Mouse (Mus musculus) hindbrain, embryonic 15.5 days (tissue): ENCODE measurements at regions not wholly inside any gene's neighbourhood (a gene's known extent, or its start where the extent isn't known, plus 50 kb on each side); places are given as distances from the start of the nearest gene placed in this dataset.

Source experiments
- ATAC-seq: fragments of 200-750 bp; cut with Nextera tagmentation; 2 replicates; pipeline ENCODE4 v1.8.0; 2017; ENCODE audit warnings: low read depth, moderate number of reproducible peaks, moderate TSS enrichment; ENCODE audit not compliant: low FRiP score
- H3K27ac ChIP-seq: fragments of 300-500 bp; sonication (generic); replicated peaks from 2 replicates; pipeline ENCODE4 v1.5.1; 2015; ENCODE audit warnings: mild to moderate bottlenecking, inconsistent platforms
- H3K27me3 ChIP-seq: fragments of 300-500 bp; sonication (generic); 2 replicates; pipeline ENCODE4 v1.6.1; 2015; ENCODE audit warnings: control low read depth, inconsistent platforms
- H3K36me3 ChIP-seq: fragments of 300-500 bp; sonication (generic); 2 replicates; pipeline ENCODE4 v1.6.1; 2015; ENCODE audit warnings: control low read depth, inconsistent platforms
- H3K4me1 ChIP-seq: fragments of 300-500 bp; sonication (generic); replicated peaks from 2 replicates; pipeline ENCODE4 v1.6.1; 2015; ENCODE audit warnings: control low read depth, inconsistent platforms
- H3K4me2 ChIP-seq: fragments of 300-500 bp; sonication (generic); 2 replicates; pipeline ENCODE4 v1.6.1; 2015; ENCODE audit warnings: moderate library complexity, mild to moderate bottlenecking, inconsistent platforms
- H3K4me3 ChIP-seq: fragments of 300-500 bp; sonication (generic); 2 replicates; pipeline ENCODE4 v1.5.1; 2015; ENCODE audit warnings: mild to moderate bottlenecking, inconsistent platforms
- H3K9ac ChIP-seq: fragments of 300-500 bp; sonication (generic); 2 replicates; pipeline ENCODE4 v1.6.1; 2015; ENCODE audit warnings: inconsistent platforms
- H3K9me3 ChIP-seq: fragments of 300-500 bp; sonication (generic); 2 replicates; pipeline ENCODE4 v1.6.1; 2016; ENCODE audit warnings: control low read depth, inconsistent platforms
- WGBS: fragments of 180-500 bp; shearing (Covaris S2); methylation state at CpG from one replicate; pipeline ENCODE4 v1.1.7; 2015; 5-methylcytosine and 5-hydroxymethylcytosine counted together

DNA sequence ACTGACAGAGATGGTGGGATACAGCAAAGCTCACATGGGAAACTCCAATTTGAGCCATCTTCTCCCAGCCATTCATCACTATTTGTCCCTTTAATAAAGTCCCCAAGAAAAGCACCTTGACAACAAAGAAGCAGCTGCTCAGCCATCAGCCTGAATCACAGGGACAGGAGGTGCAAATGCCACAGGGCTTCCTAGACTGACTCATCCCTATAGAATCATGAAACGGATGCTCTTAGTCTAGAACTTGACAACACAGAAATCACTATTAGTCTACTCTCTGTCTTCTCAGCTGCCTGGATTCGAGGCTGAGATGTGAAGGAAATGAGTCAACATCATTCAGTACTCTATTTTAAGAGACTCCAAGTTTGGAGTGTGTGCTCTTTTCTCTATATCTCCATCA is 365.4 kb upstream of the Gm10306 start:
- Histone ChIP-seq H3K27ac (no peak overlapping the region), H3K27me3 (no peaks in the 10 kb centered on the region), H3K4me1 (0 out of 2 replicates have a peak, but pooled peaks cover 3% of the 10 kb centered on the region), H3K9ac (no peak overlapping the region), H3K9me3 (no peaks in the 10 kb centered on the region), H3K4me2 (no peak overlapping the region), H3K36me3 (no peaks in the 10 kb centered on the region), H3K4me3 (no peak overlapping the region)
- 80% methylated on average over 2 of the region's 2 CpGs for WGBS
- no peak for ATAC-seq

DNA sequence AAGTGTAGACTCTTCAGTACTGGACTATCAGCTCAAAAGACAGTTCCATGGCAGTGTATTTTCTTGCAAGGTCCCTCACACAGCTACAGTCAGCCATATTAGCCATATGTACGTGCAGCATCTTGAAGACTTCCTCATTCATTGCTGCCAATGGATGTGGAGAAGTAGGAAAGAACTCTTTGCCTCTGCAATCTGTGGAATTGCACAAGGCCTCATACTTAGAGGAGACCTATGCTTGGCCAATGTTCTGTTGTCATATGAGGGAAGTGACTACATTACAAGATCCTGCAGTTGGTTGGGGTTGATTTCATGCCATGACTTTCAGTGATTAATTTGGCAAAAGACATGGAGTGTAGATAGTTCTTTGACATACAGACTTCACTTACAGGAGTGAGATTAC is 340.1 kb upstream of the Gm10306 start:
- no peak for ATAC-seq
- Histone ChIP-seq H3K27me3 (no peaks in the 10 kb centered on the region), H3K4me1 (no peaks in the 10 kb centered on the region), H3K9ac (no peak overlapping the region), H3K9me3 (no peaks in the 10 kb centered on the region), H3K4me3 (no peak overlapping the region), H3K36me3 (no peaks in the 10 kb centered on the region), H3K4me2 (no peak overlapping the region), H3K27ac (no peak overlapping the region)
- WGBS, result 91% methylated on average over 1 of the region's 1 CpGs

DNA sequence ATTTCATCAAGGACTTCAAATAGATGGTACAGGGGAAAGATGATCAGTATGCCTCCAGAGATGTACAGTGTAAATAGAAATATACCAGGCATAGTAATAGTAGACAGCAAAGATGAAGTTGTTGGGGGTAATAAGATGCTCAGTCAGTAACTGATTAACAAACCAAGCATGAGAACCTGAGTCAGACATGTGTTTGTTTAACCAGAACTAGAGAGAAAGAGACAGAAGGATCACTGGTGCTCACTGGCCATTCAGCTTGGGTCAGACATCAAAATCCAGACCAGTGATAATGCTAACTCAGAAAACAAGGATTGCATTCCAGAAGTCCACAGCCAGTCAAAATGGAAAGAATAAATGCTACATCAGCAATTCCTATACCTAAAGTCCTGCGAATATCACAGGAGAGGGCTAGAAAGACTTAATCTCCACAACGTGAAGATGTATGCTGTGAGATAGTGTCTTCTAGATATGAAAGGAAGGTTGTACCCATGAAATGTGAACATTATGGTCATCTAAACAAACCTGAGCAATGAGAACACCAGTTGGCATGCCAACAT is 320.6 kb upstream of the Gm10306 start:
- Histone ChIP-seq H3K27ac (no peak overlapping the region), H3K9me3 (no peaks in the 10 kb centered on the region), H3K4me3 (no peak overlapping the region), H3K36me3 (no peaks in the 10 kb centered on the region), H3K27me3 (no peaks in the 10 kb centered on the region), H3K9ac (no peak overlapping the region), H3K4me2 (no peak overlapping the region), H3K4me1 (no peaks in the 10 kb centered on the region)
- ATAC-seq, result no peak
- 94% methylated on average over 2 of the region's 2 CpGs for WGBS

DNA sequence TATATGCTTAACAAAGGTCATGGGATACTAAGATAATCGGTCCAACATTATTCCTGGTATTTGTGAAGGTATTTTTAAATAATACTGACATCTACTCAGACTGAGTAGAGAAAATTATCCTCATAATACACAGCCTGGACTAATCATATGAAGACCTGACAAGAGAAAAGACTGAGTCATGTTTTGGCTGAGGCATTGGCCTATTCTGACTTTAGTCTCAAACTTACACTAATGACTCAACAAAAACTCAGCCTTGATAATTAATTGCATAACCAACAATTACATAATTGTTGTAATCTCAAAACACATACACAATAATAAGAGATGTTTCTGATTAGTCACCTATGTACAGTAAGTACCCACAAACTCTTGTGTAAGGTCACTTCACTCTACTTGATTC is 300.3 kb upstream of the Gm10306 start:
- no peaks in the 10 kb centered on the region for H3K36me3 ChIP-seq
- H3K27ac ChIP-seq, result no peak overlapping the region
- H3K4me3 ChIP-seq, result no peak overlapping the region
- 89% methylated on average over 1 of the region's 1 CpGs for WGBS
- H3K9ac ChIP-seq, result no peak overlapping the region
- no peak for ATAC-seq
- no peaks in the 10 kb centered on the region for H3K27me3 ChIP-seq
- H3K9me3 ChIP-seq, result no peaks in the 10 kb centered on the region
- no peak overlapping the region for H3K4me2 ChIP-seq
- H3K4me1 ChIP-seq, result no peaks in the 10 kb centered on the region

DNA sequence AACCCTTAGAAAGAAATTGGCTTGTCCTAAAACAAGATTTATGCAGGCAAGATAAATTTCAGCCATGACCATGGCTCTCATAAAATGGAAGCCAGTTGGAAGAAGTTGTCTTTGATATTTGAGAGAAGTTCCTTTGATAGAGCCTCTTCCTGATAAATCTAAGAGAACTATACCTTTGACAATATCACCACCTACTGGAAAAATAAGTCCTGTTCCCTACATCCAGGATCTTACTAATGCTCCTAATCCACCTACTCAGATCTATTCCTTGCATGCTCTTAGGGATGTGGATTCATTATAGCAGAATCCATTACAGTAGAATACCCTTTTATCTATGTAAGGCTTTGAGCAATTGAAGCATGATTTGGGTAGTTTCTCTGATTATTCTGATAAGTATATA is 295.2 kb upstream of the Gm10306 start:
- H3K4me2 ChIP-seq, result no peak overlapping the region
- H3K4me1 ChIP-seq, result no peaks in the 10 kb centered on the region
- no peaks in the 10 kb centered on the region for H3K27me3 ChIP-seq
- no peaks in the 10 kb centered on the region for H3K9me3 ChIP-seq
- no peak for ATAC-seq
- H3K27ac ChIP-seq, result no peak overlapping the region
- H3K9ac ChIP-seq, result no peak overlapping the region
- H3K36me3 ChIP-seq, result no peaks in the 10 kb centered on the region
- H3K4me3 ChIP-seq, result no peak overlapping the region

DNA sequence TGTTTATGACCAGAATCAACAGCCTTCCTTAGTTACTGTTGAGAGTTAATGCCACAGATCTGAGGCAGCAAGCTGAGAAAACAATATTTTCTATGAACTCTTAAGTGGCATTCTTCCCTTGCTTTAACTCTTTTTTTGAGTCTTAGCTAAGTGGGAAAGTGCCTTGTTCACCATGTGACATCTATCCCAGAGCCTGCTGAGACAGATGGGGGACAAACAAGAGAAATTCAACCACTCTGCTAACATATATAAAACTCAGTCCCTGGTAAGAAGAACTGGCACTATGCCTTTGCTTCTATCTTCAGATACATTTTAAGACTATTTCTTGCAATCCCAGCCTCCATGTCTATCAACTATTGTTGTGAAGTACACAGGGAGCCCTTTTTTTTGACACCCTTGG is 274.6 kb upstream of the Gm10306 start:
- no peaks in the 10 kb centered on the region for H3K27me3 ChIP-seq
- H3K4me2 ChIP-seq, result no peak overlapping the region
- H3K4me3 ChIP-seq, result no peak overlapping the region
- ATAC-seq, result no peak
- H3K4me1 ChIP-seq, result no peaks in the 10 kb centered on the region
- no peak overlapping the region for H3K9ac ChIP-seq
- H3K9me3 ChIP-seq, result no peaks in the 10 kb centered on the region
- H3K36me3 ChIP-seq, result no peaks in the 10 kb centered on the region
- no peak overlapping the region for H3K27ac ChIP-seq

DNA sequence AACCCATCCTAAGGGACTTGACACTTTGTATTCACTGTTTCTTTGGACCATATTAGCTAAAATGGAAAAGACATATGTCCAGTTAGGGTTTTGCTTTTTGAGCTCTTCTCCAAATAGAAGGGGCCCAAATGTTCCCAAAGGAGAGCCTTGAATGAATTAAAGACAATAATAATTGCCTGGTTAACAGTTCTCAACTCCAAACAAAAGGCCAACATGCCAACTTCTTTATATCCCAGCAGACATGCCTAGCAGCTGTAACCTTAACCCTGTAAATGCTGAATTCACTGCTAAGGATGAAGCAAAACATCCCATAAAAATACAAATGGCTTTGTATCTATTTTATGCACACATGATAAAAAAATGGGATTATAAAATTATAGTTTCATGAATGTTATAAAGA is 264.2 kb upstream of the Gm10306 start:
- Histone ChIP-seq H3K9me3 (no peaks in the 10 kb centered on the region), H3K27ac (no peak overlapping the region), H3K9ac (no peak overlapping the region), H3K4me1 (no peaks in the 10 kb centered on the region), H3K4me2 (no peak overlapping the region), H3K4me3 (no peak overlapping the region), H3K36me3 (no peaks in the 10 kb centered on the region), H3K27me3 (no peaks in the 10 kb centered on the region)
- ATAC-seq, result no peak

DNA sequence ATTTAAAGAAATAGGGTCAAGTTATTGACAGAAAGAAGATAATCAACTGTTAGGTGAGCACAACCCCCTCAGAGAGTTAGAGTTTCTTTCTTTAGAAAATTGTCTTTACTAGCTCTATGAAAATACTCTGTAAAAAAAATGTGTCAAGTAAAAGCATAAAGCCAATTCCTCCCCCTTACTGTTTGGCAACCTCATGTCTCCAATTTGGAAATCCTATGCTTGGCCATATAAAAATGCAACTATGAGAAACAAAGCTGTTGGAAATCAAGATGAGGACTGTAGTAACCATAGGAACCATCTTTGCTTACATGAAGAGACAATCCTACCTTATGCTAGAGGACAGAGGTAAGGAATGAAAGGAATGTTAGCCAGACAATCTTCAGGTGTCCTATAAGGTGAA is 239.0 kb upstream of the Gm10306 start:
- Histone ChIP-seq H3K9ac (no peak overlapping the region), H3K36me3 (no peaks in the 10 kb centered on the region), H3K27me3 (no peaks in the 10 kb centered on the region), H3K4me1 (no peaks in the 10 kb centered on the region), H3K4me2 (no peak overlapping the region), H3K9me3 (no peaks in the 10 kb centered on the region), H3K4me3 (no peak overlapping the region), H3K27ac (no peak overlapping the region)
- ATAC-seq, result no peak

DNA sequence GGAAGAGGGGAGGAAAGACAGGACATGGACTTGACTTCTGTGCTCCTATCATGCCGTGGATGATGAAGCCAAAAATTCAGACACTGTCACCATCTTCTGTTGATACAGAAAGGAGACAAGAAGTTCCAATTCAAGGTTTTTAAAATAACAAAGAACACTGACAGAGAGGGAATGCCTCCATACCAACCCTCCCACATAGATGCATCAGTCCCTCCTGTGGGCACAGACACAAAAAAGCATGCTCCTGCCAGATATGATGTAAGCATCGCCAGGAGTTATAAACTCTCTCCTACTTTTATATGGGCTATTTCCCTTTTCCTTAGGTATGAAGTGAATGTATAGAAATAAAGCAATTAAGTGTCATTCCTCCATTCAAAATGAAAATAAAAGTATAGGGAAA is 229.6 kb upstream of the Gm10306 start:
- H3K27ac ChIP-seq, result no peak overlapping the region
- H3K27me3 ChIP-seq, result no peaks in the 10 kb centered on the region
- no peak overlapping the region for H3K4me2 ChIP-seq
- H3K9ac ChIP-seq, result no peak overlapping the region
- H3K4me3 ChIP-seq, result no peak overlapping the region
- H3K9me3 ChIP-seq, result no peaks in the 10 kb centered on the region
- 78% methylated on average over 2 of the region's 2 CpGs for WGBS
- no peaks in the 10 kb centered on the region for H3K4me1 ChIP-seq
- ATAC-seq, result no peak
- H3K36me3 ChIP-seq, result no peaks in the 10 kb centered on the region

DNA sequence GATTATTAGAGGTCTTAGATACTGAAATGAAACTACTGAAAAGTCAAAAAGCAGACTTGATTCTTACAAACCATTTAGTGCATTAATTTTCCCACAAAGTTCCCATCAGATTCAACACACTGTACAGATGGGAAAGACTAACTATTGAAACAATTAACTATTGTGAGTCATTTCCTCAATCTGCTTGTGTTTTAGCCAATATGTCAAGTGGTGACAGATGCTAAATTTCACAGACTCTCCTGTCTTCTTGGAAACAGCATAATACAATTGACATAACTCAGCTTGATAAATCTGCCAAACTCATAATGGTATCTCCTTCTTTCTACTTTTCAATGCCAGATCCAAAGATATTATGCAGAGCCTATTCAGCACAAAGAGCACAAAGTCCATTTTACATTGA is 213.0 kb upstream of the Gm10306 start:
- no peaks in the 10 kb centered on the region for H3K36me3 ChIP-seq
- no peak overlapping the region for H3K4me2 ChIP-seq
- H3K27ac ChIP-seq, result no peak overlapping the region
- H3K9ac ChIP-seq, result no peak overlapping the region
- no peak overlapping the region for H3K4me3 ChIP-seq
- ATAC-seq, result no peak
- no peaks in the 10 kb centered on the region for H3K4me1 ChIP-seq
- no peaks in the 10 kb centered on the region for H3K9me3 ChIP-seq
- H3K27me3 ChIP-seq, result no peaks in the 10 kb centered on the region

DNA sequence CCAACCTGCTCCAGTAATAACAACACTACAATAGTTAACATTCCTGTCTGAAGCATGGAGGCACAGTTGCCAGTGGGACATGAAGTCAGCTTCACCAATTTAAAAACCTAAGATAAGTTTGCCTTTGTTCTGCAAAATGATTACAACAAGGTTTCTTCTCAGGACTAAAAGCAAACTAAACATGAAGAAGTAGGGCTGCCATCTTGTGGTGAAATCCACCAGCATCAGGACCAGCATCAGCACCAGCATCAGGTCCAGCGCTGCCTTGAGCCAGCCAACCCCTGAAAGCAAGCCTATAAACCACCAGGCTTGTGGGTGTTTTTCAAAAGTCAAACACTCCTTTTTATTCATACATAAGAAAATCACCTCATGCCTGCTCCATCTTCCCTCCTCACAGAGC is 207.1 kb upstream of the Gm10306 start:
- ATAC-seq, result peak; percentile 77; the same call in 1 of the 2 replicates
- WGBS, result 33% methylated on average over 1 of the region's 1 CpGs
- no peaks in the 10 kb centered on the region for H3K27me3 ChIP-seq

DNA sequence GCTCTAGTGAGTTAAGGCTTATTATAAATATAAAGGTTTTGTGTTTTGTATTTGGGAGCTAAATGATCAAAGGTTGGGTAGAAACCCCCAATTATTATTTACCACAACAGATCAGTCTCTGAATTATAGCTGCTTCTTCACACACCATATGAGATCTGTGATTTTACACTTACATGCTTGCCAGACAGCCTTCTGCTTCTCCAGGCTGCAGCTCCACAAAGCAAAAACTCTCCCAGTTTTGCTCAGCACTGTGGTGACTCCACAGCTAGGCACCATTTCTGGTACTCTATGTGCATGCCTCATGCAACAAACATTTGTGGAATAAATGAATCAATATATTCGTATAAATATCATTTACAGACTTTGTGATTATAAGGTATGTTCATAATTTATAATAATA is 199.4 kb upstream of the Gm10306 start:
- Histone ChIP-seq H3K36me3 (no peaks in the 10 kb centered on the region), H3K9me3 (no peaks in the 10 kb centered on the region), H3K4me2 (no peak overlapping the region), H3K27me3 (no peaks in the 10 kb centered on the region), H3K9ac (no peak overlapping the region), H3K27ac (no peak overlapping the region), H3K4me3 (no peak overlapping the region), H3K4me1 (peaks cover 12% of the 10 kb centered on the region)
- ATAC-seq, result no peak
- WGBS, result 89% methylated on average over 1 of the region's 1 CpGs

More for the DNA sequence above, 207.1 kb upstream of the Gm10306 start:
- H3K27ac ChIP-seq, result no peak overlapping the region
- H3K9me3 ChIP-seq, result no peaks in the 10 kb centered on the region
- no peak overlapping the region for H3K9ac ChIP-seq
- no peak overlapping the region for H3K4me2 ChIP-seq
- no peaks in the 10 kb centered on the region for H3K36me3 ChIP-seq
- H3K4me3 ChIP-seq, result no peak overlapping the region
- H3K4me1 ChIP-seq, result no peaks in the 10 kb centered on the region

DNA sequence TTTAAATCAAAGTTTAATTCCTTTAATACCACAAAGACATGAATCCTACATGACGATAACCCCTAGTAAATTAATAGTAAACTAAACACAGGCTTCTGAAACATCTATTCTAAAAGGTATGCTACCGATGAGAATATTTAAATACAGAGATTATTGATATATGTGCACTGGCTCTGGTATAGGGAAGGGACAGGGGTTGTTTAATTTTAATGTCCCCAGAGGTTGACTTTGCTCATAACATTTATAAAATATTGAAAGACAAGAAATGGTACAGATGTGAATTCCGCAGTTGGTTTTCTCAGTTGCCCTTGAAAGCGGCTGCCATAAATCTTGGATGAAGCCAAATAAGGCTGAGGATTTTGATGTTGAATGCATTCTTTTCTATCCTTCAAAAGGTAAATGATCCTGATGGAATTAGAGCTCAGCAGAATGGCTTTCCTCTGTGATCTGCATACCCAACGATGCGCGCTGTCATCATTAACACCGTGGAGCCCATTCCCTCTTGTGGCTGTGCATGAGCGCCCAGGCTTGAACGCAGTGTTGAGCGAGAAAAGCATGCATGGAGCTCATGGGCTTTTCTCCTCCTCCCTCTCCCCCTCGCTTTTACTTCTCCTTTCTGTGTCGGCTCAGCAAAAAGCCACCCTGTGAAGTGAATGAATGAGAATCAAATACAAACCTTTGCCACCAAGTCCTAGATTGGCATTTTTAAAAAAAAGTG is 195.4 kb upstream of the Gm10306 start:
- Histone ChIP-seq H3K4me2 (peak overlapping the region; percentile 26), H3K9ac (no peak overlapping the region), H3K9me3 (no peaks in the 10 kb centered on the region), H3K36me3 (no peaks in the 10 kb centered on the region), H3K27me3 (no peaks in the 10 kb centered on the region), H3K4me1 (peaks cover 12% of the 10 kb centered on the region), H3K27ac (peak overlapping the region; percentile 16; the same call in 1 of the 2 replicates), H3K4me3 (no peak overlapping the region)
- 36% methylated on average over 13 of the region's 13 CpGs for WGBS
- ATAC-seq, result peak; percentile 83
